Mouse (Mus musculus) neural tube, embryonic 15.5 days (tissue): ENCODE measurements at regions not wholly inside any gene's neighbourhood (a gene's known extent, or its start where the extent isn't known, plus 50 kb on each side); places are given as distances from the start of the nearest gene placed in this dataset.

Experiments used
- ATAC-seq: fragments of 200-750 bp; cut with Nextera tagmentation; 2 replicates; pipeline ENCODE4 v1.8.0; 2017; ENCODE audit warnings: mild to moderate bottlenecking, moderate TSS enrichment, moderate library complexity; ENCODE audit not compliant: low FRiP score
- H3K27ac ChIP-seq: fragments of 300-500 bp; sonication (generic); replicated peaks from 2 replicates; pipeline ENCODE4 v1.5.1; 2015; ENCODE audit warnings: mild to moderate bottlenecking, inconsistent platforms
- H3K27me3 ChIP-seq: fragments of 300-500 bp; sonication (generic); replicated peaks from 2 replicates; pipeline ENCODE4 v1.6.1; 2015; ENCODE audit warnings: inconsistent platforms
- H3K36me3 ChIP-seq: fragments of 300-500 bp; sonication (generic); 2 replicates; pipeline ENCODE4 v1.6.1; 2015; ENCODE audit warnings: inconsistent platforms
- H3K4me1 ChIP-seq: fragments of 300-500 bp; sonication (generic); 2 replicates; pipeline ENCODE4 v1.6.1; 2015; ENCODE audit warnings: inconsistent platforms
- H3K4me2 ChIP-seq: fragments of 300-500 bp; sonication (generic); 2 replicates; pipeline ENCODE4 v1.6.1; 2015; ENCODE audit warnings: inconsistent platforms, mild to moderate bottlenecking, moderate library complexity
- H3K4me3 ChIP-seq: fragments of 300-500 bp; sonication (generic); replicated peaks from 2 replicates; pipeline ENCODE4 v1.5.1; 2015; ENCODE audit warnings: mild to moderate bottlenecking, inconsistent platforms
- H3K9ac ChIP-seq: fragments of 300-500 bp; sonication (generic); replicated peaks from 2 replicates; pipeline ENCODE4 v1.6.1; 2015; ENCODE audit warnings: mild to moderate bottlenecking, inconsistent platforms
- H3K9me3 ChIP-seq: fragments of 300-500 bp; sonication (generic); replicated peaks from 2 replicates; pipeline ENCODE4 v1.6.1; 2016; ENCODE audit warnings: inconsistent platforms
- WGBS: fragments of 180-500 bp; shearing (Covaris S2); methylation state at CpG from one replicate; pipeline ENCODE4 v1.1.7; 2015; ENCODE audit warnings: mixed read lengths; 5-methylcytosine and 5-hydroxymethylcytosine counted together

DNA sequence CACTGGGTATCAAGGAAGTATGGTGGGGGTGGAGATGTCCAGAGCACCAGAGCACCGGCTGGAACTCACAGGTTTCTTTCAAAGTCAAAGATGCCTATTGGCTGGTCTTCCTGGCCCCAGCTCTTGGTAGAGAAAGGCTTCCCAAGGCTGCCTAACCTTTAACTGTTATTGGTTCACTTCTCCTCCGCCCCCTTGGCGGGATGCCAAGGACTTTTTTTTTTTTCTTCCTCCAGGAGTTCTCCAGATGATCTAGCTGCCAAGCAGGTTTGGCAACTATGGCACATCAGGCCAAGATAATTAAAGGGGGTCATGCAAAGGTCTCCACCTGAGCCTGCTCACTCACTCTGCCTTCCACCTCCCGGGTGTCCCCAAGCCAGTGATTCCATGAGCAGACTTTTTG is 67.5 kb downstream of the Sc5d start:
- H3K9ac ChIP-seq, result no peak overlapping the region
- no peaks in the 10 kb centered on the region for H3K36me3 ChIP-seq
- no peak for ATAC-seq
- H3K4me3 ChIP-seq, result no peak overlapping the region
- no peak overlapping the region for H3K27ac ChIP-seq
- 0 out of 2 replicates have a peak, but pooled peaks cover 5% of the 10 kb centered on the region for H3K4me1 ChIP-seq
- H3K4me2 ChIP-seq, result no peak overlapping the region
- H3K9me3 ChIP-seq, result no peaks in the 10 kb centered on the region
- H3K27me3 ChIP-seq, result no peaks in the 10 kb centered on the region
- 53% methylated on average over 4 of the region's 4 CpGs for WGBS

- 0 out of 2 replicates have a peak, but pooled peaks cover 5% of the 10 kb centered on the region for H3K4me1 ChIP-seq
- no peaks in the 10 kb centered on the region for H3K27me3 ChIP-seq
- no peaks in the 10 kb centered on the region for H3K36me3 ChIP-seq
- H3K9me3 ChIP-seq, result no peaks in the 10 kb centered on the region
- no peak overlapping the region for H3K9ac ChIP-seq
- H3K4me3 ChIP-seq, result no peak overlapping the region
- no peak overlapping the region for H3K4me2 ChIP-seq
- WGBS, result 84% methylated on average over 6 of the region's 6 CpGs
- ATAC-seq, result no peak
- no peak overlapping the region for H3K27ac ChIP-seq
These were observed 67.9 kb downstream of the Sc5d start for GRCm38 (mm10) chr9:42196110-42196509.

DNA sequence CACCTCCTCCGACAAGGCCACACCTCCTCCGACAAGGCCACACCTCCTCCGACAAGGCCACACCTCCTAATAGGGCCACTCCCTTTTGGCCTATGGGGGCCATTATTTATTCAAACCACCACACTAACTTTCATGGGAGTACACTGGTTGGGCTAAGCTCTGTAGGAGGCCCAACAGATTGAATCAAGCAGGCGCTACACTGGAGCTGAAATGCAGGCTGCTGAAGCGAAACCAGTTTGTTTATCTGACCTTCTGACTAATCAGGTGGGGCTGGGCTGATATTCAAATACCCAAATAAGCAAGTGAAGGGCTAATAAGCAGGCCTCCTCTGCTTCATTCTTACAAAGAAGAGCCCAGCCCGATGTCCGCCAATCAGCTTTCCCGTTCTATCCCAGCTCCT is 68.4 kb downstream of the Sc5d start:
- ATAC-seq, result no peak
- WGBS, result 86% methylated on average over 8 of the region's 8 CpGs
- no peak overlapping the region for H3K27ac ChIP-seq
- no peak overlapping the region for H3K9ac ChIP-seq
- no peaks in the 10 kb centered on the region for H3K36me3 ChIP-seq
- H3K27me3 ChIP-seq, result no peaks in the 10 kb centered on the region
- H3K4me1 ChIP-seq, result 0 out of 2 replicates have a peak, but pooled peaks cover 5% of the 10 kb centered on the region
- no peak overlapping the region for H3K4me3 ChIP-seq
- no peaks in the 10 kb centered on the region for H3K9me3 ChIP-seq
- H3K4me2 ChIP-seq, result no peak overlapping the region

- H3K9me3 ChIP-seq, result no peaks in the 10 kb centered on the region
- no peaks in the 10 kb centered on the region for H3K36me3 ChIP-seq
- WGBS, result 94% methylated on average over 6 of the region's 6 CpGs
- H3K4me1 ChIP-seq, result 0 out of 2 replicates have a peak, but pooled peaks cover 5% of the 10 kb centered on the region
- H3K27ac ChIP-seq, result no peak overlapping the region
- H3K4me2 ChIP-seq, result no peak overlapping the region
- H3K4me3 ChIP-seq, result no peak overlapping the region
- ATAC-seq, result no peak
- H3K27me3 ChIP-seq, result no peaks in the 10 kb centered on the region
- H3K9ac ChIP-seq, result no peak overlapping the region
These were observed 69.1 kb downstream of the Sc5d start for GRCm38 (mm10) chr9:42194939-42195338.

DNA sequence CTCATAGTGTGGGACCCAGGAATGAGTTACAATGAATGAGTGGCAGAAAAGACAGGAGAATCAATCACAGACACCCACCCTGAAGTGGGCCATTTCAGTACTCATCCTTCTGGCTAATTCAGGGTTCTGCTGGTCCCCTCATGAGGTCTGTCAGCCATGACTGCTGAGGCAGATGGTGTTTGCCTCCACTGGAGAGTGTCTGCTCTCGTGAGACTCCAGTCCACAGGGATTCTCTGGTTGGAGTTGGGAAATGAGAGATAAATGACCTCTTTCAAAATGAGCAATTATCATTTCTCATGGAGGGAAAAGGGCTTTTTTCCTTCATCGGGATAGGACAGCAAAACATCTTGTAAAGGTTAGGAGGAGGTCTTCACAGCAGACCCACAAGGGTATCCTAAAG is 69.9 kb downstream of the Sc5d start:
- WGBS, result 40% methylated on average over 2 of the region's 2 CpGs
- H3K27me3 ChIP-seq, result no peaks in the 10 kb centered on the region
- no peak overlapping the region for H3K27ac ChIP-seq

GRCm38 (mm10) chr9:42192967-42193733 is 69.1 kb upstream of the Sorl1 start:
- Histone ChIP-seq H3K9me3 (no peaks in the 10 kb centered on the region), H3K4me1 (0 out of 2 replicates have a peak, but pooled peaks cover 7% of the 10 kb centered on the region), H3K9ac (no peak overlapping the region), H3K27me3 (no peaks in the 10 kb centered on the region), H3K4me2 (no peak overlapping the region), H3K4me3 (no peak overlapping the region), H3K36me3 (no peaks in the 10 kb centered on the region), H3K27ac (no peak overlapping the region)
- no peak for ATAC-seq
- WGBS, result 46% methylated on average over 12 of the region's 12 CpGs

More for the DNA sequence above, 69.9 kb downstream of the Sc5d start:
- H3K36me3 ChIP-seq, result no peaks in the 10 kb centered on the region
- no peak overlapping the region for H3K4me2 ChIP-seq
- ATAC-seq, result no peak
- no peak overlapping the region for H3K9ac ChIP-seq
- H3K4me1 ChIP-seq, result 0 out of 2 replicates have a peak, but pooled peaks cover 5% of the 10 kb centered on the region
- H3K9me3 ChIP-seq, result no peaks in the 10 kb centered on the region
- H3K4me3 ChIP-seq, result no peak overlapping the region

DNA sequence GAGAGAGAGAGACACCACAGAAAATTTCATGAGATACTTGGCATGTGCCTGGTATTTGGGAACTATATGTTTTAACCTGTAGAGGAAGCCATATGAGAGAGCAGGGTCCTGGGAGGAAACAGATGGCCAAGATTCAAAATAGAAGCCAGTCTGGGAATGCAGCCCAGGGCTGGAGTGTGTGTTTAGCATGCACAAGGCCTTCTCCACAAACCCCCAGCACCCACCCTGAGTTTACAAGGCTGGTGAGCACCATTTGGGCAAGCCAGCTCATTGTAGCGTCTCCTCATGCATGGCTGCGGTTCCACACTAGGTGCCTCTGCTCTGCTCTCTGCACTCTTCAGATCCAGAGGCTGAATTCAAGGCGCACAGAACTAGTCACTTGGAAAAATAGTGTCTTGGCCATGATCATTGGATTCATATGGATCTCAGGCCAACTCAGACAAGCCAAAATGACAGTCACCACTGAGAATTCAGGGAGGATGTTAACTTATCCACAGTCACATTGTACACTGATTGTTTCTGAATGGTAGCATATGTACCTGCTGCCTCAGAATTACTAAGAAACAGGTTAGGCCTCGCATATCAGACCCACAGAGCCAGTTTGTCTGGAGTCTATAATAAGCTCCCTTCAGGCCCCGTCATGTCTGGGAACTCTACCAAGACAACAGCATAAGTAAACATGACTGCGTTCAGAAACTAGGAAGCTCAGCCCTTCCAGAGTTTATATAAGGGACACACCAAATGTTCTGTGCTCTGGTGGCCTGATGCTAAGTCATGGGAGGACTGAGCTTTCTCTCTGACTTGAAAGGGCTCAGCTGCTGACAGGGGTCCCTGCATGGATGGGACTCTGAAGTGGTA is 63.5 kb upstream of the Sorl1 start:
- Histone ChIP-seq H3K4me2 (no peak overlapping the region), H3K36me3 (no peaks in the 10 kb centered on the region), H3K9me3 (no peaks in the 10 kb centered on the region), H3K4me1 (peaks cover 36% of the 10 kb centered on the region), H3K9ac (no peak overlapping the region), H3K4me3 (no peak overlapping the region), H3K27ac (peak overlapping the region; percentile 48), H3K27me3 (no peaks in the 10 kb centered on the region)
- ATAC-seq, result peak; percentile 46
- 78% methylated on average over 6 of the region's 6 CpGs for WGBS

DNA sequence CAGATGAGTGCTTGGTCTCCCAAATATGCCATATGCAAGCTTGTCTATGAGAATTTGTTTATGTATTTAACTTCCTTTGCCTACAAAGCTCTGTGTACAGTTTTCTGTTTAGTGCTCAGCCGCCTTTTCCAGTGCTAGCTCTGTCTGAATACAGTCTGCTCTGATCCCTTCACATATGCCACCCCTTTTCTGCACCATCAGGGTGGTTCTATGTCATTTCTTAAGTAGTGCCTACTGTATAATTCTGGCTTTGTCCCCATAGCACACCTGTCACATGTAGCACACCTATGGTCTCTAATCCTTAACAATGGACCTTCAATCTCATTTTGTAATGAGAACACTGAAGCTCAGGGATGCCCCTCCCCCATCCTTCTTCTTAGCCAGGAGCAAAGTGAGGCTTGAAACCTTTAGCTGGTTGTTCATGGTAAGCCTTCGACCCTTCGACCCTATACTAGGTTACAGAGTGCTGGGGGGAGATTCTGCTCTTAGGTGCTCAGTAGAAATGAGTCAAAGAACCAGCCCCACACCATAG is 60.1 kb upstream of the Sorl1 start:
- Histone ChIP-seq H3K9me3 (no peaks in the 10 kb centered on the region), H3K9ac (no peak overlapping the region), H3K4me1 (peaks cover 37% of the 10 kb centered on the region), H3K36me3 (no peaks in the 10 kb centered on the region), H3K4me2 (no peak overlapping the region), H3K4me3 (no peak overlapping the region), H3K27me3 (no peaks in the 10 kb centered on the region), H3K27ac (no peak overlapping the region)
- ATAC-seq, result no peak
- 84% methylated on average over 3 of the region's 3 CpGs for WGBS

- Histone ChIP-seq H3K4me1 (peaks cover 41% of the 10 kb centered on the region), H3K27me3 (no peaks in the 10 kb centered on the region), H3K36me3 (no peaks in the 10 kb centered on the region), H3K4me2 (no peak overlapping the region), H3K4me3 (no peak overlapping the region), H3K9ac (no peak overlapping the region), H3K27ac (peak overlapping the region; percentile 54), H3K9me3 (no peaks in the 10 kb centered on the region)
- 16% methylated on average over 5 of the region's 5 CpGs for WGBS
- peak; percentile 46; the same call in 1 of the 2 replicates for ATAC-seq
These were observed 59.4 kb upstream of the Sorl1 start for GRCm38 (mm10) chr9:42183448-42183847.

- H3K9me3 ChIP-seq, result no peaks in the 10 kb centered on the region
- no peak for ATAC-seq
- H3K27ac ChIP-seq, result no peak overlapping the region
- no peaks in the 10 kb centered on the region for H3K36me3 ChIP-seq
- H3K4me1 ChIP-seq, result peaks cover 34% of the 10 kb centered on the region
- no peak overlapping the region for H3K4me3 ChIP-seq
- 94% methylated on average over 3 of the region's 3 CpGs for WGBS
- H3K27me3 ChIP-seq, result no peaks in the 10 kb centered on the region
- H3K9ac ChIP-seq, result no peak overlapping the region
- H3K4me2 ChIP-seq, result no peak overlapping the region
These were observed 58.3 kb upstream of the Sorl1 start for GRCm38 (mm10) chr9:42182400-42182799.

- no peak for ATAC-seq
- no peak overlapping the region for H3K4me2 ChIP-seq
- no peaks in the 10 kb centered on the region for H3K27me3 ChIP-seq
- H3K9me3 ChIP-seq, result no peaks in the 10 kb centered on the region
- WGBS, result 90% methylated on average over 4 of the region's 4 CpGs
- no peak overlapping the region for H3K9ac ChIP-seq
- no peak overlapping the region for H3K27ac ChIP-seq
- no peaks in the 10 kb centered on the region for H3K36me3 ChIP-seq
- H3K4me3 ChIP-seq, result no peak overlapping the region
- peaks cover 28% of the 10 kb centered on the region for H3K4me1 ChIP-seq
These were observed 56.1 kb upstream of the Sorl1 start for GRCm38 (mm10) chr9:42180152-42180551.
